Mouse (Mus musculus) left cerebral cortex, adult 11 months (tissue): ENCODE results near the gene Ccdc184.
A peak's percentile ranks its signal among the peaks of the same experiment; 100 is the strongest.

ENCODE experiments used
- DNase-seq: peaks from one replicate; pipeline ENCODE4 v3.0.0; 2022; ENCODE audit warnings: low spot score

The Ccdc184 gene

DNA sequence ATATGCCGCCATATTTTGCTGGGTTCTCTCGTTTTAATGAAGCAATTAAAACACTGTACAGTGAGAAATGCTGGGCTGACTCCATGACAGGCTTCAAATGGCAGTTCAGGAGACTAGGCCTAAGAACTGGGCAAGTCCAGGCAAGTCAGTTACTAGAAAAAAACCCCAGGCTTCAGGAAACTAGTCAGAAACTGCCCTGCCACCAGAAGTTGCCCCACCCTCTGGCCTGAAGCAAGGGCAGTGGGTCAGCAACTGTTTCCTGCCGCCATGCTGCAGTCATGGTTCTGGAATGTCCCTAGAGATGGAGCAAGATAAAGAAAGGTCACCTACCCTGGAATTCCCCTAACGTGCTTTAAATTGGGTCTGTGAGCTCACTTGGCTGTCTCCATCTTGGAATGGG is 11.0 kb upstream of the Ccdc184 start:
- DNase-seq = no peak

DNA sequence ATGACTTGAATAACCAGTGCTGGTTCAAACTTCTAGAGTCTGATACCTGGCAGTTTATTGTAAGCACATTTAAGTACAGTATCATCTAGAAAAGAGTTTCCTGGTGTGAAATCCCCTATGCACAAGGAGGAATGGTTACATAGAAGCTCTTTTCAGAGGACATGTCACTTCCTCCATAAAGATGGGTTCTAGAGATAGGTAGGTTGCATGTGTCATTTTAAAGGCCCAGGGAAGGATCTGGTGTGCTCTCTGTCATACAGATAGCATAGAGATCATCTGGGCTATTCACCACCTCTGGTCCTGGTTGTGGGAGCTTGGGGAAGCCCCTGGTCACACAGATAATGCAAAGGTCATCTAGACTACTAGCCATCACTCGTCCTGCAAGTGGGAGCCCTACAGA is 9.7 kb upstream of the Ccdc184 start:
- DNase-seq = no peak

DNA sequence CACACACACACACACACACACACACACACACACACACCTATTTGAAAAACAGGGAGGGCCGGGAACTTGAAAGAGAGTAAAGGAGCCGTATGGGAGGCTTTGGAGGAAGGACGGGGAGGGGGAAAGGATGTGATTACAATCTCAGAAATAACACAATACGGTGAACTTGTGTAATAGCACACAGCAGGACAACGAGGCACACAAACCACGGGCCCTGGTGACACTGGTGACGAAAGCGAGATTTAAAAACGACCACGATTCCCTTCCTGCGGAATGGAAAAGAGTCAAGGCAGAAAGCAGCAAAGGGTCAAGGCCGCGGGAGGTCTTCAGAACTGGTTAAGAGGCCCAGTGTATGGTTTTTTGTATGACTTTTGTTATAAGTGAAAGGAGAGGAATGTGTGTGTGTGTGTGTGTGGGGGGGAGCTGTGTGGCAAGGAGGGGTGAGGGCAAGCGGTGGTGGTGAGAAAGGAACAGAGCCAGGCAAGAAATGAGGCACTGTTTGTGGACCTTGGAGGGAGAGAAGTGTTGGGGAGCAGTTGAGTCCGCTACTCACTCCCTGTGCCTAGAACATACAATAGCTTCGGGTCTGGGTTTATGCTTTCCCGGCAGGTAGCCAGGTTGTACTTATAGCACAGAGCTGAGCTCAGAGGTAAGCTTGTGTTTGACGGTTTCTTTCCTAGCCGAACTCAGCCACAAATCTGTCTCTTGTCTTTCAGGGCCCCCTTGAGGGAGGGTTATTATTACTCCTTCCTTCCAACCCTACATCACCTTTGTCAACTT is 5.7 kb upstream of the Ccdc184 start:
- DNase-seq = no peak

DNA sequence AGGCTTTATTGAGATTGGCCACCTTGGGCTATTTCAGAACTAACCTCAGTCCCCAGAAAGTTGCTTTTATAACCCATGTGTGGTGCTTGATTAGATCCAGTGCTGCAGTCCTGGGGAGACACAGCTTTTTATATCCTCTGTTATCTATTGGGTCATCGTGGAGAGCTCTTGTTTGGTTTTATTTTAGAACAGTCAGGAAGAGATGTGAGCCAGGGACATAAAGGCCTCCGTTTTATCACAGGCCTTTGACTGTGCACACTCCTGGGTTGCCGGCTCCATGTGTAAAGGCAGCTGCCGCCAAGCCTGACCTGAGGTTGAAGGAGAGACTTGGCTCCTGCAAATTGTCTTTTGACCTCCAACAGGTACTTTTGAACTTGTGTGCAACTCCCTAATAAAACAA is 4.4 kb upstream of the Ccdc184 start:
- no peak for DNase-seq

DNA sequence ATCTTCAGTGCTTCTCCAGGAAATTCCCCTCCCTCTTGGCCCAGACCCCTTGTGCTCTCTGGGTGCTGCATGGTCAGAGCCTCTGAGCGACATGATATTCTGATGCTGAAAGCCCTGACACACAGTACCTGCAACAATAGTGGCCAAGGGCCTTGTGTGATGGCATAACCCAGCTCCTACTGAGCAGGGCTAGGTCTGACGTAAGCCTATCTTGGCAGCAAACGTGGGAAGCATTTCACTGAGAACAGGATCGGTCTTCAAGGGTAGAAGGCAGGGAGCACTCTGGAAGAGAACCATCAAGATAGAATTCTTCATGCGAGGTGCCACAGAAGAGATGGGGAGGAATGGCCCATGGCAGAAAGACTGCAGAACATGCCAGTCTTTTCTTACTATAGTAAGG is 1.4 kb upstream of the Ccdc184 start, which contains the start of gene Asb8:
Asb8 (minus strand) TSS at position 101 of the 400 bp plus-strand sequence.
- DNase-seq = no peak

DNA sequence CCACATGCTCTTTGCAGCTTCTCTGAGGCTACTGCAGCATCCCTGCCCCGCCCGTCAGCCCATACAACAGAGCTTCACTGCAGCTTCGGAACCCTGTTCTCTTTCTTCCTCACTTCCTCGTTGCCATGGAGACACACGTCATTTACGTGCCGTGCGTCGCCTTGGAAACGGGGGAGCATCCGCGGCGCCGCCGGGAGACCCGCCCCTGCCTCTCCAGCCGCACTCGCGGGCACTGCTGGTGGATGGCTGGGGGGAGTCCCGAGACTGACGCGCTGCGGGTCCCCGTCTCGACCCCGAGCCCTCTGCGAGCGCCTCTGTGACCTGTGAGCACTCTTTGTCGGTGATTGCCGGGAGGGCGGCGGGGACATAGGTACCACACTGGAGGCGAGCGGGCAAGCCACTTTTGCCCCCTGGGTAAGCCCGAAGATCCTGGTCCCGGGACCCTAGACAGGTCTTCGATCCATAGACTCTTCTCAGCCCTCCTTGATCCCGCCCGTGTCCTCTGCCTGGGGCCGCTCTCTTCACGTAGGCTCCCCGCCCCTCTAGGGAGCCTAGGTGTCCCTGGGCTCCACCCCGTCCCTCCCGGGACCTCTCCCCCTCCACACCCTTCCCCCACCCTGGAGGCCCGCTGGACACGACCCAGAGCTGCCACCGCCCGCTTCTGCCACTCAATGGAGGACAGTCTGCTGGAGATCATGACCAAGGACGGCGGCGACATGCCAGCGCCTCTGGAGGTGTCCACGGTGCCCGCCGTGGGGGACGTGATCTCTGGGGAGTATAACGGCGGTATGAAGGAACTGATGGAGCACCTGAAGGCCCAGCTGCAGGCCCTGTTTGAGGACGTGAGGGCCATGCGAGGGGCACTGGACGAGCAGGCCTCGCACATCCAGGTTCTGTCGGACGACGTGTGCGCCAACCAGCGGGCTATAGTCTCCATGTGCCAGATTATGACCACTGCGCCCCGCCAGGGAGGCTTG is 975 bp downstream of the Ccdc184 start:
- DNase-seq = peak; percentile 87

DNA sequence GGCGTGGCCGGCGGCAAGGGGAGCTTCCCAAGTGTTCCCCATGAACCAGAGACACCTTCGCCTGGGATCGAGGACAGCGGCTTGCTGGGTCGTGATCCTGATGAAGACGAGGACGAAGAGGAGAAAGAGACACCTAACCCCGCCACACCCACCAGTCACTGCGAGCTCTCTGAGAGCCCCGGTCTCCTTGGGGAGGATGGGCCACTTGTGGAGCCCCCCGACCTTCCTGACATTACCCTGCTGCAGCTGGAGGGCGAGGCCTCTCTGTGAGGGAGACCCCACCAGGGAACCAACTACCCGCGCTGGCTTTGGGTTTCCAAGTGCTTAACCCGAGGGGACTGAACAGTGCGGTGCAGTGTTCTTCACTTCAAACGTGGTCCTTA is 1.7 kb downstream of the Ccdc184 start:
- DNase-seq = no peak

DNA sequence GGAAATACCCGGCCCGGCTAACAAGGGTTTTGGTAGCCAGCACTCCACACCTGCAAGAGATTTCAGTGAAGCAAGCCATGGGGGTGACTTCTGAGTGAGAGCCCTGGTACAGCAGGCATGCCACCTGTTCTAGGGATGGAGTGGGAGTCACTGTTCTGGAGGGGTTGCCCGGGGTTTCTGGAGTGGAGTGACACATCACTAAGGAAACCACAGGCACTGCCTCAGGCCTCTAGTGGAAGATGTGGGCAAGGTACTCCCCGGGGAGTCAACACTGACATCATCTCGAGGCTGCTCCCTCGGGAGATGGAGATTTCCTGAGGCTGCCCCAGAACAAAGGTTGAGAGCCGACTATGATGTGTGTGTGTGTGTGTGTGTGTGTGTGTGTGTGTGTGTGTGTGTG is 3.4 kb downstream of the Ccdc184 start:
- peak; percentile 56 for DNase-seq

DNA sequence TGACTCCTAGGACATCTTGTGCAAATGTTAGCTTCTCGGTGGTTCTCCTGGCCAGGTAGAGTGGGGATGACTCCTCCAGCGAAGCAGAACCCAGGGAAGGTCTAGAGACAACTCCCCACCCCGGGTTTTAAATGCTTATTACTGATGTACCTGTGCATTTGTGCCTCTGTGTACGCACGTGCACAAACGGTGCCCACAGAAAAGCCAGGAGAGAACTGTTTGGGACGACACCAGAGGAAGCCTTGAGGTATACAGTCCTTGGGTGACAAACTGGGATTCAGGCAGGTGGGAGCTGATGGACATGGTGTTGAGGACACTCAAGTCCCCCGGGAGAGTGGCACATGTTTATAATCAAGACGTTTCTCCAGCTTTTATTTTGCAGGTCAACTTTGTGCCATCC is 4.0 kb downstream of the Ccdc184 start:
- DNase-seq = no peak

DNA sequence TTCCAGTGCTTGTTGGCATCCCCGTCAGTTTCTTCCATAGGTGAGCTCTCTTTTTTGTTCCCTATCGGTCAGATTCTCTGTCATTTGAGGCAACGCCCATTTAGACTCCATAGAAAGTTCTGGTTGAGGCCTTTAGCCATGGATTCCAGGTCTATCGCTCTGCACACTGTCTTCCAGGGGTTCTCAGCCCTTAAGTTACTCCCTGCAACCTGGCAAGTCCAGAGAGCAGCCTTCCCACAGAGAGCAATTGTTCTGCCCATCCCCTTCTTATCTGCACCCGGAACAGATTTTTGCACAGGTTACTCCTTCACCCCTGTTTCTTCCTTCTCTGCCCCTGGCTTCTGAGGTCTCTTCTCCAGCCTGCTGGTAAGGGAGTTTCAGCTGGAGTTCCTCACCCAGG is 5.2 kb downstream of the Ccdc184 start:
- no peak for DNase-seq

DNA sequence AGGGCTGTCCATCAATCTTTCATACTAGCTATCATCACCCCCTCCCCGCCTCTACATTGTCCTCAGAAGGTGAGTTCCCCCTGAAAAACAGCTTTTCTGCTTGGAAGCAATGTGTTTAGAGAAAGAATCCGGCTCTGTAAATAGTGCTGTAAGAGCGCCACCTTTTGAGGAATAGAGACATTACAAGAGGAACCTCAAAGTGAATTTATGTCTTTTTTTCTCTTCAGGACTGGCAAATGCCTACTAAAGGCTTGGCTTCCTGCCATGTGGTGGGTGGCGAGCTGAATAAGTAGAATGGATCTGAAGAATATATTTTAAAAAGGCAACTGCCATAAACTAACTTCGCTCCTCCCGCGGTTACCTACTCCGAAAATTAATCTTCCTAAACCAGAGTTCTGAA is 6.9 kb downstream of the Ccdc184 start:
- peak; percentile 82 for DNase-seq

DNA sequence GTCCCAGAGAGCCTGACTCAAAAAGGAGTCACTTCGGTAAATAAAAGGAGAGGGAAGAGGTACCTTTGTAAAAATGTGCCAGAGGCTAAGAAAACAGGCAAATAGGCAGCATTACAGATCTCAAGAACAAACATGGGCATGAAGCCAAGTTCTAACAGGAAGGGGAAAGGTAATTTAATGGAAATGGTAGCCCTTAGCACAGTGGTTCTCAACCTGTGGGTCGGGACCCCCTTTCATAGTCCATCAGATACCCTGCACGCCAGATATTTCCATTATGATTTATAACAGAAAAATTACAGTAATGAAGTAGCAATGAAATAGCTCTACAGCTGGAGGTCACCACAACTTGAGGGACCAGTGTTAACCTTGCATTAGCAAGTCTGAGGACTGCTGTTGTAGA is 10.4 kb downstream of the Ccdc184 start:
- no peak for DNase-seq

DNA sequence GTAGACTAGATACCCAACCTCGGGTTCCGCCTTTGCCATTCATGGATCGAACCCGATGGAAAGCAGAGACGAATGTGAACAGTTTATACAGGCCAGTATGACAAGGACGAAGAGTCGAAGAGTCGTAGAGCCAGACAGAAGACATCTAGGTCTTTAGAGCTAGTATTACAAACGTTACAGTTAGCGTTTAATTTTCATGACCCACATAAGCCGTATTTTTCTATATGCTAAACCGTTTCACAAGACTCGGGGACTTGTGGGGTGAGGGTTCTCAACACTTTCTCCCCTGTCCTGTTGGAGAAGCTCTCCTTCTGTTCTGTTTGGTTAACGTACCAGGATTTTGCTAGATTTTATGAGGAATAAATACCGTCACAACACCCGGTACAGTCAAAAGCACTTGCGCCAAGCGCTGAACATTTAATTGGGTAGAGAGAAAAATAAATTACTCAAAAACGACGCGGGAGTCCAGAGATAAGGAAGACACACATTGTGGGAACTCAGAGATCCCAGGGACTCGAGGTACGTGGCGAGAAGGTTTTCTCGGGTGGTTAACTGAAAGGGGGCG is 13.7 kb downstream of the Ccdc184 start:
- no peak for DNase-seq

DNA sequence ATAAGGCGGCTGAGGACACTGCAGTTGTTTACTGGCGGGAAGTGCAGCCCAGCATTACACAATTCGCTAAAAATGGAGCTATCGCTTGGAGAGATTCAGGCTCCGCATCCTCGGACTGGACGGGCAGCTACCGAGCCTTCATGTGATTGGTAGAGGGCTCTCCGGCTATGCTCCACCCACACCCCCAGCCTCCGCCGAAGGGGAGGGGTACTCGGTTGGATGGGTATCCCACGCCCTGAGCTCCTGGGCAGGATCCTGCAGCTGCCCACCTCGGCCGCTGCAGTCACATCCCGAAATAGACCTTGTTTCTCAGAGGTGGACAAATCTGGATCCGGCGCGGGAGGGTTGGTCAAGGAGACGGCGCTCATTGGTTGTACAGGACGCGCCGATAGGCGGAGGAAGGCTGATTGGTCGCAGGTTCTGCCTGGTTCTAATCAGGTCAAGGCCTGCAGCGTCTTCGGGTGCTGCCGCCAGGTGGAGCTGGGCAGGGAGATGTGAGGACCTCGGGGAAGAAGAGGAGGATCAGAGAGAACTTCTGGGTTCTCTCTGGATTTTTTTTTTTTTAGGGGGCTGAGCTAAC is 14.3 kb downstream of the Ccdc184 start:
- peak; percentile 91 for DNase-seq

DNA sequence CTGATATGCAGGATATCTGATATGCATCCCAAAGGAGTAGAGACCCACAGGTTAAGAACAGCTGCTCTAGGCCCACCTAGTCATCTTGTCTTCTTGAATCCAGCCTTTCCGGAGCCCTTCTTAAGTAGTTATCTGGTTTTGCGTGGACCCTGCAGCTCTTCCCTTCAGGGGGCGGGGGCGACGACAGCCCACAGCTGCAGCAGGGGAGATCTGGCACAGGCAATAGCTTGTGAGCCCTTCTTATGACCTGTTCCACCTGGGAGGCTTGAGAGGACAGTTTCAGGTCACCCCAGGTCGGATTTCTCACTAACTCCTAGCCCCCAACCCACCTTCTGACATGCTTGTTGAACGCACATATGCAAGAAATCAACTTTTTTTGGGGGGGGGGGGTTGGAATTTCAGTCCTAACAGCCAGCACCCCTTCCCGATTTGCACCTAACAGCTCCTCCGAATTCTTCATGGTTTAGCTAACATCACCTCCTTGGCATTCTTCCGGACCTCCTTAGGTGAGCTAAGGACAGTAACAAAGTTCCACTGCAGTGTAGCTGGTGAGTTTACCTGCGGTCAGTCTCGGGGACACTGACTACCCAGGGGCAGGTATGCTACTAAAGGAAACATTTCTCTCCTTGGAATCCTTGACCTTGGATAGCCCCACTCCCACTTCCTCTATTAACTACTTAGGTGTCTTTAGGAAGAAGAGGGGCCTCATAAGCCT is 15.1 kb downstream of the Ccdc184 start:
- DNase-seq = no peak

DNA sequence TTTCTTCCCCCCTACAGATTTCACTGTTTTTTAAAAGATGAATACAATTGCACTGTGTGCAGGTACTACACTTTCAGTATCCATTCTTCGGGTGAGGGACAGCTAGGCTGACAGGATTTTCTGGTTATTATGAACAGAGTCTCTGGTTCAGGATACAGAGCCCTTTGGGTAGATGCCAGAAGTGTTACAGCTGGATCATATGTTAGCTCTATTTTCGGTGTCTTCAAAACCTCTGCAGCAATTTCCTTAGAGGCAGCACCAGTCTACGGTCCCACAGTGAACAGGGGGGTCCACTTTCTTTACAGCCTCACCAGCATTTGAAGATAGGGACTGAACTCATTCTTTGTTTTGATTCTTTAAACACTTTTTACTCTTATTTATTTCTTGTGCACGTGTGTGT is 17.5 kb downstream of the Ccdc184 start:
- DNase-seq = no peak

DNA sequence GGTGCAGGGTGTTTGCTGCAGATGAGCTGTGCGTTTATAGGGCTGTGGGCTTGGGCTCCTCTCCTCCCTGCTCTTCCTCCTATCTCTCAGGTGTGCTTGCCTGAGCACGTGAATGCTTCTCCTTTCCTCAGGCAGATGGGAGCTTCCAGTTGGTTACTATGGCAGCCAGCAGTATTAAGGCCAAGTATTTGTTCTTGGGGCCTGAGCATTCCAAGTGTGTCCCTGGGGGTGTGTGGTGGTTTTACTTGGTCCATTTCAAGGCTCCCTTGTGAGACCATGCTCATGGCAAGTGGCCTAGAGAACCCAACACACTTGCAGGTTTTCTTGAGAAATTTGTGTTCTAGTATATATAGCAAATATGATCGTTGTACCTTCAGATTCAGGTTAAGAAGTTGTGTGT is 28.5 kb downstream of the Ccdc184 start, which contains the start of gene Olfr288:
Olfr288 (minus strand) TSS at position 101 of the 400 bp plus-strand sequence.
- DNase-seq = no peak

DNA sequence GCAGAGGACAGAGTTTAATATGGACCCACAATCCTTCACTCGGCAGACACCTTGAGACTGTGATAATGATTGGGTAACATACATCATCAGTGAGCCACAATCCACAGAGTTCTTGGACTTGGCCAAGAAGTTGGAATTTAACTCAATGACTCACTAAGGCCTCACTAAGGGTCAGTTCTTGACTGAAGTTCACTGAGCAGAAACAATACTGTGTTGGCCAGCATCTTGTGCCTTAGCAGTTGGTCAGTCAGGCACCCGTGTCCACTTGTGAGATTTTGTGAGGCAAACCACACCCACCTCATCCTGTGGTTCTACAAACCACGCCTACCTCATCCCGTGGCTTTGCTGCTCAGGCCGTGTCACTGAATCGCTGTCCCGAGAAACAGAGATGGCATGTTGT is 42.7 kb downstream of the Ccdc184 start:
- DNase-seq = no peak

DNA sequence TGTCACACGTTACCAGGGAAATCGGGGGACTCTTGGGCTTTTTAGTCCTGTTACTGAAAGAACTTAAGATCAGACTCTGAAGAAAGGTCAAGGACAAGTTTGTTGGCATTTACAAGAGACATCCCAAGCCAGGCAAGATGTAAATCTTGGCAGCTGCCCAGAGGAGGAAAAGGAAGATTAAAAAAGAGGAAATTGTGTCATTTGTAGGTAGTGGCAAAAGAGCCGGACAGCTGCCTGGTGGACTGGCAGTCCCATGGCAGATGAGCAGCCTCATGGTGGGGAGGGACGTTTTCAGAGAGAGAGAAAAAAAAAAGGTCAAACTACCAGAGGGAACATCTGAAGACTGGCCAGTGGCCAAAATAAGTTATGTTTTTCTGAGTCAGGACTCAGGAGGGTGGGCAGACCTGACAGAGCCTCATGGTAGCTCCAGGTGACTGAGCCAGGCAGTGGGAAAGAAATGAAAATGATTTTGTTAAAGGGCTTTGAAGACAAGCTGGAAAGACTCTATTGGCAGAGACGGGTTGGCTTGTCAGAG is 46.4 kb downstream of the Ccdc184 start:
- no peak for DNase-seq

DNA sequence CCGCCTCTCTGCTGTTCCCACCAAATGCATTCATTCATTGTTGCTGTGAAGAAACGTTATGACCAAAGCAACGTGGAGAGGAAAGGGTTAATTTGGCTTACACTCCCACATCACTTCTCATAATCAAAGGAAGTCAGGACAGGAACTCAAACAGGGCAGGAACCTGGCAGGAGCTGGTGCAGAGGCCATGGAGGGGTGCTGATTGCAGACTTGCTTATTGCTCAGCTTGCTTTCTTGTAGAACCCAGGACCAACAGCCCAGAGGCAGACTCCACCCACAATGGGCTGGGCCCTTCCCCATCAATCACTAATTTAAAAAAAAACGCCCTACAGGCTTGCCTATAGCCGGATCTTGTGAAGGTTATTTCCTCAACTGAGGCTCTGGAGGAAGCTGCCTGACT is 47.2 kb downstream of the Ccdc184 start:
- no peak for DNase-seq
